Mouse (Mus musculus): ENCODE data around the gene Galnt18. TPM values are rescaled to one million over a fixed set of nuclear protein-coding genes. Genes with fewer than 3 reads are reported as not detected.

The Galnt18 gene
- polyA plus RNA-seq, 1 experiment from 2014 or later, result 4.5 TPM

DNA sequence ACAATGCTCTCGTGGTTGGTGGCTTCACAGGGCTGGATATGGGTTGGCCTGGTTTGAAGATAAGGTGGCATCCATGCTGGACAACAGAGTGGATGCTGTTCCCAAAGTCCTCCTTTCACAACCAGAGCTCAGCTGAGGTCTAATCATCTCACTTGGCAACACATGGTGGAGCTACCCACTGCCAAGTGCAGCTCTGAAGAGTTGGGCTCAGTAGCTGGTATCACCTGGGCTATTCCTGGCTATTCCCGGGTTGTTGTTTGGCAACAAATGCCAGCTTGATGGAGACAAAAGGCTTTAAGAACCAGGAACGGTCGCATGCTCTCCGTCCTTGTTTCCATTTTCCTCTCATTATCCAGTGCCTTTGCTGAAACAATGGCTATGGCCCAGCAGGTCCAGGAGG is 19.2 kb upstream of the Galnt18 start:
- no peak for ATAC-seq (replicated peaks; ENCODE audit: low FRiP score)
- DNase-seq (ENCODE audit: low spot score), result peak; percentile 42
- Histone ChIP-seq H3K9ac (ENCODE audit: low read length) (no peak overlapping the region), H3K4me3 (ENCODE audit: low read depth, low read length) (no peak overlapping the region), H3K27me3 (ENCODE audit: control insufficient read depth, insufficient read depth, low read length) (no peaks in the 10 kb centered on the region), H3K36me3 (ENCODE audit: control insufficient read depth, insufficient read depth, low read length) (no peaks in the 10 kb centered on the region), H3K27ac (ENCODE audit: low read depth, low read length) (no peak overlapping the region), H3K4me1 (replicated peaks; ENCODE audit: control insufficient read depth, insufficient read depth, low read length) (no peaks in the 10 kb centered on the region), H3K4me2 (ENCODE audit: low read depth, low read length, severe bottlenecking) (no peak overlapping the region), H3K9me3 (ENCODE audit: control insufficient read depth, low read length) (no peaks in the 10 kb centered on the region)
- WGBS, result 63% methylated on average over 5 of the region's 5 CpGs

- peak; percentile 29 for DNase-seq (ENCODE audit: low spot score)
- WGBS, result 92% methylated on average over 13 of the region's 13 CpGs
- Histone ChIP-seq H3K27ac (ENCODE audit: low read depth, low read length) (no peak overlapping the region), H3K4me3 (ENCODE audit: low read depth, low read length) (no peak overlapping the region), H3K4me1 (replicated peaks; ENCODE audit: control insufficient read depth, insufficient read depth, low read length) (no peaks in the 10 kb centered on the region), H3K4me2 (ENCODE audit: low read depth, low read length, severe bottlenecking) (no peak overlapping the region), H3K9me3 (ENCODE audit: control insufficient read depth, low read length) (no peaks in the 10 kb centered on the region), H3K9ac (ENCODE audit: low read length) (no peak overlapping the region), H3K27me3 (ENCODE audit: control insufficient read depth, insufficient read depth, low read length) (no peaks in the 10 kb centered on the region), H3K36me3 (ENCODE audit: control insufficient read depth, insufficient read depth, low read length) (no peaks in the 10 kb centered on the region)
- ATAC-seq (replicated peaks; ENCODE audit: low FRiP score), result no peak
These were observed 17.7 kb upstream of the Galnt18 start for GRCm38 (mm10) chr7:111797337-111798010.

- H3K4me1 ChIP-seq (replicated peaks; ENCODE audit: control insufficient read depth, insufficient read depth, low read length), result no peaks in the 10 kb centered on the region
- no peaks in the 10 kb centered on the region for H3K36me3 ChIP-seq (ENCODE audit: control insufficient read depth, insufficient read depth, low read length)
- ATAC-seq (replicated peaks; ENCODE audit: low FRiP score) (no peak), DNase-seq (ENCODE audit: low spot score) (no peak)
- H3K9me3 ChIP-seq (ENCODE audit: control insufficient read depth, low read length), result no peaks in the 10 kb centered on the region
- no peak overlapping the region for H3K27ac ChIP-seq (ENCODE audit: low read depth, low read length)
- H3K9ac ChIP-seq (ENCODE audit: low read length), result no peak overlapping the region
- no peaks in the 10 kb centered on the region for H3K27me3 ChIP-seq (ENCODE audit: control insufficient read depth, insufficient read depth, low read length)
- no peak overlapping the region for H3K4me2 ChIP-seq (ENCODE audit: low read depth, low read length, severe bottlenecking)
- H3K4me3 ChIP-seq (ENCODE audit: low read depth, low read length), result no peak overlapping the region
These were observed 15.3 kb upstream of the Galnt18 start for GRCm38 (mm10) chr7:111795059-111795458.

DNA sequence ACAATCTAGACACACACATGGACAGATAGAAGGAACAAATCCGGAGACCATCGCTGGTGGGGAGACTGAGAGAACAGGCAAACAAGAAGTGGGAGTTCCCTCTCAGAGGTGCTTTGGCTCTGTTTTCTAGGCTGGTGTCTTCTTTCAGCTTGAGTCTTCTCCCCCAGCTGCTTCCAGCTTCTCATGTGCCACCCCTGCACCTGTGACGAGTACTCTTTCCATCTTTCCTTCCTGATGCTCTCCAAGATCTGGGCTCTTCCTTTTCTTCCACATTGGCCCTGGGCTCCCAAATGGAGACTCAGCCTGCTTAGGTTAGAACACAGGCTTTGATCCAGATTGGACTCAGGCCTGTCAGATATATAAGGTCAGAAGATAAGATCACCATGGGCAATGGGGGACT is 12.4 kb upstream of the Galnt18 start:
- no peak overlapping the region for H3K27ac ChIP-seq (ENCODE audit: low read depth, low read length)
- H3K9ac ChIP-seq (ENCODE audit: low read length), result no peak overlapping the region
- no peak overlapping the region for H3K4me3 ChIP-seq (ENCODE audit: low read depth, low read length)
- DNase-seq (ENCODE audit: low spot score), result no peak
- ATAC-seq (replicated peaks; ENCODE audit: low FRiP score), result no peak
- H3K36me3 ChIP-seq (ENCODE audit: control insufficient read depth, insufficient read depth, low read length), result no peaks in the 10 kb centered on the region
- H3K4me1 ChIP-seq (replicated peaks; ENCODE audit: control insufficient read depth, insufficient read depth, low read length), result no peaks in the 10 kb centered on the region
- no peak overlapping the region for H3K4me2 ChIP-seq (ENCODE audit: low read depth, low read length, severe bottlenecking)
- H3K9me3 ChIP-seq (ENCODE audit: control insufficient read depth, low read length), result no peaks in the 10 kb centered on the region
- WGBS, result 98% methylated on average over 3 of the region's 3 CpGs
- H3K27me3 ChIP-seq (ENCODE audit: control insufficient read depth, insufficient read depth, low read length), result no peaks in the 10 kb centered on the region

GRCm38 (mm10) chr7:111791347-111791746 is 11.6 kb upstream of the Galnt18 start:
- Histone ChIP-seq H3K4me2 (ENCODE audit: low read depth, low read length, severe bottlenecking) (no peak overlapping the region), H3K4me3 (ENCODE audit: low read depth, low read length) (no peak overlapping the region)
- DNase-seq (ENCODE audit: low spot score), result no peak

DNA sequence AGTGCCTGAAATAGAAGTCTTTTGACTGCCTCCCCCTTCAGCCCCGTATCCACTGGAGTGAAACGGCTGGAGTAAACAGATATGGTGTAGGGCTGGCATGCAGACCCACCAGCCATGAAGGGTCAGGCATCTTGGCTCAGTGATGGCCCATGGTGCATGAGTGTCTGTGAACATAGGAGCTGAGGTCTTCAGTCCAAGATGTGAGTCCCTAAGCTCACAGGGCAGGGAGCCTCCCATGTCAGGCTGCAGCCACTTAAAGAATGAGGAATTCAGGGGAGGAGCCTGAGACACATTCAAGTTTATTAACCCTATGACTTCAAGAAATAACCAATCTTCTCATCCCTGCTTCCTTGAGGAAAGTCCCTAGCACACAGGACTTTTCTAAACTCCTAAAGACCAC is 8.1 kb upstream of the Galnt18 start:
- H3K27me3 ChIP-seq (ENCODE audit: control insufficient read depth, insufficient read depth, low read length), result no peaks in the 10 kb centered on the region
- no peak overlapping the region for H3K4me3 ChIP-seq (ENCODE audit: low read depth, low read length)
- no peak for ATAC-seq (replicated peaks; ENCODE audit: low FRiP score)
- no peak overlapping the region for H3K27ac ChIP-seq (ENCODE audit: low read depth, low read length)
- H3K9me3 ChIP-seq (ENCODE audit: control insufficient read depth, low read length), result no peaks in the 10 kb centered on the region
- DNase-seq (ENCODE audit: low spot score), result no peak
- no peak overlapping the region for H3K4me2 ChIP-seq (ENCODE audit: low read depth, low read length, severe bottlenecking)
- H3K36me3 ChIP-seq (ENCODE audit: control insufficient read depth, insufficient read depth, low read length), result no peaks in the 10 kb centered on the region
- 78% methylated on average over 2 of the region's 2 CpGs for WGBS
- H3K9ac ChIP-seq (ENCODE audit: low read length), result no peak overlapping the region
- no peaks in the 10 kb centered on the region for H3K4me1 ChIP-seq (replicated peaks; ENCODE audit: control insufficient read depth, insufficient read depth, low read length)

More at GRCm38 (mm10) chr7:111791347-111791746, 11.6 kb upstream of the Galnt18 start:
- WGBS, result 36% methylated on average over 6 of the region's 6 CpGs
- no peak overlapping the region for H3K9ac ChIP-seq (ENCODE audit: low read length)
- no peaks in the 10 kb centered on the region for H3K27me3 ChIP-seq (ENCODE audit: control insufficient read depth, insufficient read depth, low read length)
- H3K9me3 ChIP-seq (ENCODE audit: control insufficient read depth, low read length), result no peaks in the 10 kb centered on the region
- no peak for ATAC-seq (replicated peaks; ENCODE audit: low FRiP score)
- H3K4me1 ChIP-seq (replicated peaks; ENCODE audit: control insufficient read depth, insufficient read depth, low read length), result no peaks in the 10 kb centered on the region
- no peaks in the 10 kb centered on the region for H3K36me3 ChIP-seq (ENCODE audit: control insufficient read depth, insufficient read depth, low read length)
- no peak overlapping the region for H3K27ac ChIP-seq (ENCODE audit: low read depth, low read length)

DNA sequence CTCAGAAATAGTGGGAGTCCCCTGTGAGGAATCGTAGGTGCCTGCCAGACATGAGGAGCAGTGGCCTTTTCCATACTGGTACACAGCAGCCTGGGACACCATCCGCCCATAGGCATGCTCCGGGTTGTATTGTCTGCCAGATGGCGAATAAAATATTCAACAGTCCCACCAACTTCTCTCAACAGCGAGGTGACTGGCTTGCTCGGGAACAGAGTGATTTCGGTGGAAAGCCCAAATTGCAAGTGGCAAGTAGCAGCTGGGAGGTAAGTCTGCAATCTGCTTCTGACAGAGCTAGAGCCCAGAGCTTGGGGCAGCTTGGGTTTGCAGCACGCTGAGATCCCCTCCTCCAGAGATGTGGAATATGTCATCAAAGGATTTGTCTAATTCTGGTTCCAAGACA is 5.7 kb upstream of the Galnt18 start:
- whole genome bisulfite sequencing, result 91% methylated on average over 8 of the region's 8 CpGs
- DNase-seq (ENCODE audit: low spot score), result no peak

DNA sequence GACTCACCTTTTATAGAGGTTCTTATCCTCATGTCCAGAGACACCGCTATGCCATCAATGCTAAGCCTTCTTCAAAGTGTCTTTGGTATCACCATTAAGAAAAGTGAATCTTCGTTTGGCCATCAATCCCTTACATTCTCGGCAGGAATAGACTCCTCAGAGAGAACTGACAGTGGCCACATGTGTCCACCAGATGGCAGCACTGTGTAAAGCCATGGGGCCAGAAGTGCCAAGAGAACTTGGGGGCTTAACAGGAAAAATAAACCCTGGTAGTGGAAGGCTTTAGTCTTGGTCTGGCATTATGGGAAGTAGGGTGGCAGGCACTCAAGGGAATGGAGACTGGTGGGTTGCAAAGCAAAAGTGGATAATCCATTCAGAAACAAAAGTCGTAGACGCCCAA is 2.3 kb upstream of the Galnt18 start:
- no peak for ATAC-seq (replicated peaks; ENCODE audit: low FRiP score)

More for the DNA sequence above, 5.7 kb upstream of the Galnt18 start:
- Histone ChIP-seq H3K9me3 (ENCODE audit: control insufficient read depth, low read length) (no peaks in the 10 kb centered on the region), H3K9ac (ENCODE audit: low read length) (no peak overlapping the region), H3K4me2 (ENCODE audit: low read depth, low read length, severe bottlenecking) (no peak overlapping the region), H3K36me3 (ENCODE audit: control insufficient read depth, insufficient read depth, low read length) (no peaks in the 10 kb centered on the region), H3K27ac (ENCODE audit: low read depth, low read length) (no peak overlapping the region), H3K4me1 (replicated peaks; ENCODE audit: control insufficient read depth, insufficient read depth, low read length) (no peaks in the 10 kb centered on the region), H3K27me3 (ENCODE audit: control insufficient read depth, insufficient read depth, low read length) (peaks cover 2% of the 10 kb centered on the region; the same call in 1 of the 2 replicates), H3K4me3 (ENCODE audit: low read depth, low read length) (no peak overlapping the region)
- ATAC-seq (replicated peaks; ENCODE audit: low FRiP score), result no peak

DNA sequence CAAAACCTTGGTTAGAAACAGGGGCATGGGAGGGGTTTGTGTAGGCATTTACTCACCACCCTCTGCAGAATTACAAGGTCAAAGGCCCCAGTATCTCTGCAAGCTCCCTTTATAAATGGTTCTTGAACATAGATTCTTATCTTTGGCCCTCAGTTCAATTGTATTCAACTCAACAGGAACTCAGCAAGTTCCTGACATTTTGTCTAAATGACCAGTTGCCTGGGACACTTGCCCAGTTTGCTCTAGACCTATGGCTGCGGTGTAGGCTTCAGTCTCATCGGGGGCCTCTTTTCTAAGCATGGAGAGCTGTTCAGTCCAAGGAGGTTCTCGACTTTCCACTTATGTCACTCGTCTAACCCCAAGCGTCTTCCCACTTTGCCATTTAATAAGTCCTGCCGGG is 1.5 kb upstream of the Galnt18 start:
- ATAC-seq (replicated peaks; ENCODE audit: low FRiP score), result no peak
- H3K9me3 ChIP-seq (ENCODE audit: control insufficient read depth, low read length), result no peaks in the 10 kb centered on the region
- no peaks in the 10 kb centered on the region for H3K36me3 ChIP-seq (ENCODE audit: control insufficient read depth, insufficient read depth, low read length)
- peaks cover 2% of the 10 kb centered on the region; the same call in 1 of the 2 replicates for H3K4me1 ChIP-seq (replicated peaks; ENCODE audit: control insufficient read depth, insufficient read depth, low read length)
- DNase-seq (ENCODE audit: low spot score), result no peak
- no peak overlapping the region for H3K4me2 ChIP-seq (ENCODE audit: low read depth, low read length, severe bottlenecking)
- H3K27ac ChIP-seq (ENCODE audit: low read depth, low read length), result no peak overlapping the region
- WGBS, result 86% methylated on average over 6 of the region's 6 CpGs
- peaks cover 8% of the 10 kb centered on the region for H3K27me3 ChIP-seq (ENCODE audit: control insufficient read depth, insufficient read depth, low read length)
- no peak overlapping the region for H3K4me3 ChIP-seq (ENCODE audit: low read depth, low read length)
- H3K9ac ChIP-seq (ENCODE audit: low read length), result no peak overlapping the region

More for the DNA sequence above, 2.3 kb upstream of the Galnt18 start:
- DNase-seq (ENCODE audit: low spot score), result peak; percentile 70
- Histone ChIP-seq H3K9me3 (ENCODE audit: control insufficient read depth, low read length) (no peaks in the 10 kb centered on the region), H3K27ac (ENCODE audit: low read depth, low read length) (no peak overlapping the region), H3K27me3 (ENCODE audit: control insufficient read depth, insufficient read depth, low read length) (peaks cover 8% of the 10 kb centered on the region), H3K4me1 (replicated peaks; ENCODE audit: control insufficient read depth, insufficient read depth, low read length) (peaks cover 2% of the 10 kb centered on the region; the same call in 1 of the 2 replicates), H3K36me3 (ENCODE audit: control insufficient read depth, insufficient read depth, low read length) (no peaks in the 10 kb centered on the region), H3K4me2 (ENCODE audit: low read depth, low read length, severe bottlenecking) (no peak overlapping the region), H3K9ac (ENCODE audit: low read length) (no peak overlapping the region), H3K4me3 (ENCODE audit: low read depth, low read length) (no peak overlapping the region)
- WGBS, result 60% methylated on average over 5 of the region's 5 CpGs

All from forebrain, embryonic 11.5 days (tissue).